Mouse (Mus musculus): ENCODE results near the gene Gm4969. TPM values are rescaled to one million over a fixed set of nuclear protein-coding genes. Genes with fewer than 3 reads are reported as not detected.

Gene Gm4969
- polyA plus RNA-seq, 1 experiment from 2014 or later, result 9.9 TPM

DNA sequence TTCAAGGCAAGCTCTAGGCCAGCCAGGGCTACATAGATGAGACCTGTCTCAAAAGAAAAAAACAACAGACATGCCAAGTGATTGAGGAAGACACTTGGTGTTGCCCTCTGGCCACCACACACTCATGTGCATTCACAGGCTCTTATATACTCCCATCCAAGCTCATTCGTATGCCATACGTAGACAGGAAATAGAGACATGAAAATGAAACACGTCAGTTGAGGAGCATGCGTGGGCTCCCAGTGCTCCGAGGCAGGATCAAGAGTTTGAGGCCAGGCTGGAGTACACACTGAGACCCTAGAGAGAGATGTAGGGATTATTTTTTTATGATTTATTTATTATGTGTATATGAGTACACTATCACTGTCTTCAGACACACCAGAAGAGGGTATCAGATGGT lies 11.2 kb upstream of the Gm4969 start:
- Histone ChIP-seq H3K36me3 (ENCODE audit: control insufficient read depth, insufficient read depth, low read length) (no peaks in the 10 kb centered on the region), H3K4me3 (ENCODE audit: low read depth, low read length) (no peak overlapping the region), H3K4me1 (ENCODE audit: control insufficient read depth, insufficient read depth, low read length) (peaks cover 12% of the 10 kb centered on the region; the same call in 1 of the 2 replicates), H3K9ac (replicated peaks; ENCODE audit: low read depth, low read length) (no peak overlapping the region), H3K4me2 (ENCODE audit: low read depth, low read length) (no peak overlapping the region), H3K27ac (ENCODE audit: low read depth, low read length) (no peak overlapping the region), H3K9me3 (ENCODE audit: control insufficient read depth, low read length) (no peaks in the 10 kb centered on the region), H3K27me3 (ENCODE audit: control insufficient read depth, insufficient read depth, low read length) (no peaks in the 10 kb centered on the region)
- 96% methylated on average over 5 of the region's 5 CpGs for WGBS
- no peak for ATAC-seq (ENCODE audit: low read depth)

DNA sequence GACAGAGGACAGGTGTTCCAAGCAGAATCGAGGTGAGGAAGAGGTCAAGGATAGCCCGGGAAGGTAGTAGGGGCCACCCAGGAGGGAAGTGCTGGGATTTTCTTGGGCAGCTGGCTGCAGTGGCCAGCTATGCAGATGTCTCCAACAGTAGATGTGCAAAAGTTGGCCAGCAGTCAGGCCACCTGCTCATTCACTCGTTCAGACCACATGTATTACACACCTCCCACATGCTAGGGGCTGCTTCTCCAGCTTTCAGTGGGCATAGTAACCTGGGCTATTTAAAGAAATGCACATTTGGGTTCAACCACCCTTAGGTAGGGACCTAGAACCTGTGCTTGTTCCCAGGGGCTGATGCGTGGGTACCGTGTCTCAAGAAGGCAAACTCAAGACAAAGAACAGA lies 9.6 kb upstream of the Gm4969 start:
- H3K9ac ChIP-seq (replicated peaks; ENCODE audit: low read depth, low read length), result no peak overlapping the region
- ATAC-seq (ENCODE audit: low read depth), result no peak
- WGBS, result 95% methylated on average over 5 of the region's 5 CpGs
- H3K4me2 ChIP-seq (ENCODE audit: low read depth, low read length), result no peak overlapping the region
- peaks cover 12% of the 10 kb centered on the region; the same call in 1 of the 2 replicates for H3K4me1 ChIP-seq (ENCODE audit: control insufficient read depth, insufficient read depth, low read length)
- H3K36me3 ChIP-seq (ENCODE audit: control insufficient read depth, insufficient read depth, low read length), result no peaks in the 10 kb centered on the region
- H3K9me3 ChIP-seq (ENCODE audit: control insufficient read depth, low read length), result no peaks in the 10 kb centered on the region
- no peaks in the 10 kb centered on the region for H3K27me3 ChIP-seq (ENCODE audit: control insufficient read depth, insufficient read depth, low read length)
- H3K4me3 ChIP-seq (ENCODE audit: low read depth, low read length), result no peak overlapping the region
- H3K27ac ChIP-seq (ENCODE audit: low read depth, low read length), result no peak overlapping the region

DNA sequence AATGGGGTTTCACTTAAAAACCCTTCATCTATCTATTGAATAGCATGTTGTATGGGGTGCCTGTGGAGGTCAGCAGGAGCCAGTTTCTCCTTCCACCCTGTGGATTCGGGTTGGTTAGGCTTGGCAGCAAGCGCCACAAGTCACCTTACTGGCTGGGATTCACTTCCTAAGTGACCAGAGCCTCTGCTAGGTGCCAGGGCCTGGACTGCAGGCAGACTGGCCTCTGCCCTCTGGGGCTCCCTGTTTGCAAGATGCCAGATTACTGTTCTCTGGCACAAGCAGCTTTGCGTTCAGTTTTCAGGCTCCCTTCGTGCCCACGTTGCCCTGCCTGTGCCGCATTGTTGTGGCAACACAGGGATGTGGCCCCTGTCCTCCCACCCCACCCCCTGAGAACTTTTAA lies 6.5 kb upstream of the Gm4969 start:
- Histone ChIP-seq H3K27ac (ENCODE audit: low read depth, low read length) (no peak overlapping the region), H3K36me3 (ENCODE audit: control insufficient read depth, insufficient read depth, low read length) (no peaks in the 10 kb centered on the region), H3K9me3 (ENCODE audit: control insufficient read depth, low read length) (no peaks in the 10 kb centered on the region), H3K4me1 (ENCODE audit: control insufficient read depth, insufficient read depth, low read length) (peaks cover 6% of the 10 kb centered on the region; the same call in 1 of the 2 replicates), H3K4me3 (ENCODE audit: low read depth, low read length) (no peak overlapping the region), H3K4me2 (ENCODE audit: low read depth, low read length) (no peak overlapping the region), H3K27me3 (ENCODE audit: control insufficient read depth, insufficient read depth, low read length) (no peaks in the 10 kb centered on the region), H3K9ac (replicated peaks; ENCODE audit: low read depth, low read length) (no peak overlapping the region)
- no peak for ATAC-seq (ENCODE audit: low read depth)
- 95% methylated on average over 6 of the region's 6 CpGs for WGBS

GRCm38 (mm10) chr7:19121686-19122085 lies 3.5 kb upstream of the Gm4969 start:
- Histone ChIP-seq H3K27ac (ENCODE audit: low read depth, low read length) (no peak overlapping the region), H3K4me3 (ENCODE audit: low read depth, low read length) (no peak overlapping the region), H3K4me2 (ENCODE audit: low read depth, low read length) (no peak overlapping the region), H3K27me3 (ENCODE audit: control insufficient read depth, insufficient read depth, low read length) (no peaks in the 10 kb centered on the region), H3K9ac (replicated peaks; ENCODE audit: low read depth, low read length) (no peak overlapping the region), H3K36me3 (ENCODE audit: control insufficient read depth, insufficient read depth, low read length) (no peaks in the 10 kb centered on the region), H3K4me1 (ENCODE audit: control insufficient read depth, insufficient read depth, low read length) (peaks cover 6% of the 10 kb centered on the region; the same call in 1 of the 2 replicates), H3K9me3 (ENCODE audit: control insufficient read depth, low read length) (no peaks in the 10 kb centered on the region)
- WGBS, result 95% methylated on average over 4 of the region's 4 CpGs
- ATAC-seq (ENCODE audit: low read depth), result no peak

GRCm38 (mm10) chr7:19119631-19120429 lies 1.7 kb upstream of the Gm4969 start, which contains the start of gene Fbxo46:
Fbxo46 (plus strand) TSS chr7:19119859.
- Histone ChIP-seq H3K4me2 (ENCODE audit: low read depth, low read length) (peak within 1 kb of the TSS; percentile 68), H3K36me3 (ENCODE audit: control insufficient read depth, insufficient read depth, low read length) (no peaks in the 10 kb centered on the region), H3K4me3 (ENCODE audit: low read depth, low read length) (peak within 1 kb of the TSS; percentile 66), H3K9me3 (ENCODE audit: control insufficient read depth, low read length) (no peaks in the 10 kb centered on the region), H3K27ac (ENCODE audit: low read depth, low read length) (peak within 1 kb of the TSS; percentile 46; the same call in 1 of the 2 replicates), H3K27me3 (ENCODE audit: control insufficient read depth, insufficient read depth, low read length) (no peaks in the 10 kb centered on the region), H3K9ac (replicated peaks; ENCODE audit: low read depth, low read length) (peak within 1 kb of the TSS; percentile 71), H3K4me1 (ENCODE audit: control insufficient read depth, insufficient read depth, low read length) (peaks cover 6% of the 10 kb centered on the region; the same call in 1 of the 2 replicates)
- peak; percentile 91 for ATAC-seq (ENCODE audit: low read depth)
- WGBS, result 4% methylated on average over 34 of the region's 34 CpGs

GRCm38 (mm10) chr7:19119083-19119482 lies 915 bp upstream of the Gm4969 start:
- peaks cover 6% of the 10 kb centered on the region; the same call in 1 of the 2 replicates for H3K4me1 ChIP-seq (ENCODE audit: control insufficient read depth, insufficient read depth, low read length)
- H3K27ac ChIP-seq (ENCODE audit: low read depth, low read length), result no peak overlapping the region
- no peaks in the 10 kb centered on the region for H3K27me3 ChIP-seq (ENCODE audit: control insufficient read depth, insufficient read depth, low read length)
- H3K9me3 ChIP-seq (ENCODE audit: control insufficient read depth, low read length), result no peaks in the 10 kb centered on the region
- no peaks in the 10 kb centered on the region for H3K36me3 ChIP-seq (ENCODE audit: control insufficient read depth, insufficient read depth, low read length)
- WGBS, result 92% methylated on average over 8 of the region's 8 CpGs
- peak; percentile 24 for ATAC-seq (ENCODE audit: low read depth)
- peak overlapping the region; percentile 18; the same call in 1 of the 2 replicates for H3K4me2 ChIP-seq (ENCODE audit: low read depth, low read length)
- H3K9ac ChIP-seq (replicated peaks; ENCODE audit: low read depth, low read length), result no peak overlapping the region
- H3K4me3 ChIP-seq (ENCODE audit: low read depth, low read length), result no peak overlapping the region

DNA sequence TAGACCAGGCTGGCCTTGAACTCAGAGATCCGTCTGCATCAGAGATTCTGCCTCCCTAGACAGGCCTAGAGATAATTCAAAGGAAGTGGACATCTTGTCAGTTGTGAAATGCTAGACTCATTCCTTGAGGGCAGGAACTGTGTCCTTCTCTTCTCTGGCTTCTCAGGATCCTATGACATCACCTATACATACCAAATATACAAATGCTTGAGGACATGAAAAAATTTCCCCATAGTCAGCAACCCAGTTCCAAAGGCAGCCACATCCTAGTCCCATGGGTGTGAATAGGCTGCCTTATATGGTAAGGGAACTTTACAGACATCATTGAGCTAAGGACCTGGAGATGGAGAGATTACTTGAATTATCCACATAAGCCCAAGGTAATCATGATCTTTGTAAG lies 8.6 kb downstream of the Gm4969 start:
- H3K27ac ChIP-seq (ENCODE audit: low read depth, low read length), result no peak overlapping the region
- no peaks in the 10 kb centered on the region for H3K36me3 ChIP-seq (ENCODE audit: control insufficient read depth, insufficient read depth, low read length)
- no peaks in the 10 kb centered on the region for H3K4me1 ChIP-seq (ENCODE audit: control insufficient read depth, insufficient read depth, low read length)
- H3K4me2 ChIP-seq (ENCODE audit: low read depth, low read length), result no peak overlapping the region
- H3K9ac ChIP-seq (replicated peaks; ENCODE audit: low read depth, low read length), result no peak overlapping the region
- ATAC-seq (ENCODE audit: low read depth), result no peak
- no peaks in the 10 kb centered on the region for H3K9me3 ChIP-seq (ENCODE audit: control insufficient read depth, low read length)
- H3K4me3 ChIP-seq (ENCODE audit: low read depth, low read length), result no peak overlapping the region
- H3K27me3 ChIP-seq (ENCODE audit: control insufficient read depth, insufficient read depth, low read length), result no peaks in the 10 kb centered on the region
- WGBS, result 90% methylated on average over 1 of the region's 1 CpGs

GRCm38 (mm10) chr7:19107436-19107835 lies 10.7 kb downstream of the Gm4969 start:
- H3K4me2 ChIP-seq (ENCODE audit: low read depth, low read length), result no peak overlapping the region
- no peaks in the 10 kb centered on the region for H3K9me3 ChIP-seq (ENCODE audit: control insufficient read depth, low read length)
- H3K36me3 ChIP-seq (ENCODE audit: control insufficient read depth, insufficient read depth, low read length), result no peaks in the 10 kb centered on the region
- no peak overlapping the region for H3K27ac ChIP-seq (ENCODE audit: low read depth, low read length)
- no peaks in the 10 kb centered on the region for H3K27me3 ChIP-seq (ENCODE audit: control insufficient read depth, insufficient read depth, low read length)
- no peak overlapping the region for H3K4me3 ChIP-seq (ENCODE audit: low read depth, low read length)
- no peaks in the 10 kb centered on the region for H3K4me1 ChIP-seq (ENCODE audit: control insufficient read depth, insufficient read depth, low read length)
- ATAC-seq (ENCODE audit: low read depth), result no peak
- WGBS, result 63% methylated on average over 3 of the region's 3 CpGs
- H3K9ac ChIP-seq (replicated peaks; ENCODE audit: low read depth, low read length), result no peak overlapping the region

DNA sequence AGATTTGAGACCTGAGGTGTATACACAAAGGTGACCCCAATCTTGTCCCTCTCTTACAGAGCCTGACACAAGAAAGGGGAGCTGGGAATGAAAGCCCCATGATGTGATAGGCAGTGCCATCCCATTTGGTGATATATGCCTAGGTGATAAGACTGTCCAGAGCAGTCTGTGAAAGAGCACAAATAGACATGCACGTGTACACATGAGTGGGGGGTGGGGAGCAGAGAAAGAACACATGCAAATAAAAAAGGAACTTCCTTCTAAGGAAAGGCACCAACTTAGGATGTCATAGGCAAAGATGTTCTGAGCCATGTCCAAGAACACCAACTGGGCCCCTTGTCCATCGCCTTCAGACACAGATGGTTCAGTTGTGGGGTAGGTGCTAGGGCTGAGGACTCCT lies 13.7 kb downstream of the Gm4969 start:
- ATAC-seq (ENCODE audit: low read depth), result no peak
- Histone ChIP-seq H3K27ac (ENCODE audit: low read depth, low read length) (no peak overlapping the region), H3K9me3 (ENCODE audit: control insufficient read depth, low read length) (no peaks in the 10 kb centered on the region), H3K9ac (replicated peaks; ENCODE audit: low read depth, low read length) (no peak overlapping the region), H3K4me1 (ENCODE audit: control insufficient read depth, insufficient read depth, low read length) (no peaks in the 10 kb centered on the region), H3K4me3 (ENCODE audit: low read depth, low read length) (no peak overlapping the region), H3K27me3 (ENCODE audit: control insufficient read depth, insufficient read depth, low read length) (no peaks in the 10 kb centered on the region), H3K36me3 (ENCODE audit: control insufficient read depth, insufficient read depth, low read length) (no peaks in the 10 kb centered on the region), H3K4me2 (ENCODE audit: low read depth, low read length) (no peak overlapping the region)
- 80% methylated on average over 2 of the region's 2 CpGs for whole genome bisulfite sequencing

All from neural tube, embryonic 14.5 days (tissue).